Mouse (Mus musculus) thymus, adult 18-20 months (tissue): ENCODE measurements around the gene Ank3.

ENCODE experiments used
- DNase-seq, 2 experiments: peaks; one replicate each; pipeline ENCODE4 v3.0.0; 2022; ENCODE audit warnings: mixed read lengths in 2 of 2

Gene Ank3

GRCm38 (mm10) chr10:69854587-69855185 lies 456.1 kb downstream of the Ank3 start:
- DNase-seq, result no peak

GRCm38 (mm10) chr10:69858011-69858410 lies 459.4 kb downstream of the Ank3 start:
- DNase-seq, result no peak

- DNase-seq, result no peak
Measured at GRCm38 (mm10) chr10:69858897-69859605, 460.5 kb downstream of the Ank3 start.

- no peak for DNase-seq
Measured at GRCm38 (mm10) chr10:69859848-69860479, 461.4 kb downstream of the Ank3 start.

- DNase-seq, result no peak
Measured at GRCm38 (mm10) chr10:69862829-69863228, 464.3 kb downstream of the Ank3 start.

GRCm38 (mm10) chr10:69870348-69870747 lies 471.8 kb downstream of the Ank3 start:
- peak in 1 of 2 experiments; percentile 15 for DNase-seq

GRCm38 (mm10) chr10:69870947-69871346 lies 472.4 kb downstream of the Ank3 start:
- no peak for DNase-seq

GRCm38 (mm10) chr10:69872182-69872741 lies 473.7 kb downstream of the Ank3 start:
- no peak for DNase-seq

GRCm38 (mm10) chr10:69872892-69873291 lies 474.3 kb downstream of the Ank3 start:
- DNase-seq, result no peak

- no peak for DNase-seq
Measured at GRCm38 (mm10) chr10:69874806-69875205, 476.2 kb downstream of the Ank3 start.

GRCm38 (mm10) chr10:69883935-69884680 lies 485.5 kb downstream of the Ank3 start:
- DNase-seq, result no peak

GRCm38 (mm10) chr10:69888399-69888798 lies 489.8 kb downstream of the Ank3 start:
- DNase-seq, result no peak

GRCm38 (mm10) chr10:69889779-69890178 lies 491.2 kb downstream of the Ank3 start:
- DNase-seq, result no peak

- DNase-seq, result no peak
Measured at GRCm38 (mm10) chr10:69890389-69890985, 491.9 kb downstream of the Ank3 start.

GRCm38 (mm10) chr10:69892162-69892561 lies 493.6 kb downstream of the Ank3 start:
- no peak for DNase-seq

GRCm38 (mm10) chr10:69895606-69896005 lies 497.0 kb downstream of the Ank3 start:
- no peak for DNase-seq

GRCm38 (mm10) chr10:69897927-69898326 lies 499.4 kb downstream of the Ank3 start:
- DNase-seq, result no peak

- DNase-seq, result no peak
Measured at GRCm38 (mm10) chr10:69898821-69899220, 500.2 kb downstream of the Ank3 start.

- DNase-seq, result no peak
Measured at GRCm38 (mm10) chr10:69899788-69900187, 501.2 kb downstream of the Ank3 start.

- no peak for DNase-seq
Measured at GRCm38 (mm10) chr10:69902024-69902423, 503.5 kb downstream of the Ank3 start.

GRCm38 (mm10) chr10:69904321-69904720 lies 505.7 kb downstream of the Ank3 start:
- DNase-seq, result no peak
